Mouse (Mus musculus) frontal cortex, adult 2 months (tissue): ENCODE measurements at regions not wholly inside any gene's neighbourhood (a gene's known extent, or its start where the extent isn't known, plus 50 kb on each side); places are given as distances from the start of the nearest gene placed in this dataset.
A peak's percentile ranks its signal among the peaks of the same experiment; 100 is the strongest.

ENCODE experiments used
- DNase-seq, 2 experiments: peaks; one replicate each; pipeline ENCODE4 v3.0.0; 2022; ENCODE audit warnings: low spot score in 1 of 2; ENCODE audit errors: extremely low spot score in 1 of 2

- no peak for DNase-seq
Measured at GRCm38 (mm10) chr11:7944956-7945515, 719.3 kb downstream of the Tns3 start.

- no peak for DNase-seq
Measured at GRCm38 (mm10) chr11:7944373-7944772, 720.0 kb downstream of the Tns3 start.

- DNase-seq: no peak
Measured at GRCm38 (mm10) chr11:7933611-7934010, 719.9 kb upstream of the Igfbp3 start.

GRCm38 (mm10) chr11:7932638-7933037 is 718.9 kb upstream of the Igfbp3 start:
- no peak for DNase-seq

- DNase-seq: peak in 1 of 2 experiments; percentile 13
Measured at GRCm38 (mm10) chr11:7931064-7931797, 717.5 kb upstream of the Igfbp3 start.

- no peak for DNase-seq
Measured at GRCm38 (mm10) chr11:7927676-7928075, 714.0 kb upstream of the Igfbp3 start.

- no peak for DNase-seq
Measured at GRCm38 (mm10) chr11:7912036-7912435, 698.3 kb upstream of the Igfbp3 start.

GRCm38 (mm10) chr11:7900266-7900665 is 686.5 kb upstream of the Igfbp3 start:
- no peak for DNase-seq

- no peak for DNase-seq
Measured at GRCm38 (mm10) chr11:7898204-7898603, 684.5 kb upstream of the Igfbp3 start.

GRCm38 (mm10) chr11:7880506-7880905 is 666.8 kb upstream of the Igfbp3 start:
- DNase-seq: no peak

- no peak for DNase-seq
Measured at GRCm38 (mm10) chr11:7864116-7864515, 650.4 kb upstream of the Igfbp3 start.

GRCm38 (mm10) chr11:7863711-7864110 is 650.0 kb upstream of the Igfbp3 start:
- DNase-seq: no peak

GRCm38 (mm10) chr11:7862547-7862946 is 648.8 kb upstream of the Igfbp3 start:
- no peak for DNase-seq

- DNase-seq: no peak
Measured at GRCm38 (mm10) chr11:7852612-7853011, 638.9 kb upstream of the Igfbp3 start.

GRCm38 (mm10) chr11:7838311-7839237 is 624.9 kb upstream of the Igfbp3 start:
- no peak for DNase-seq

- no peak for DNase-seq
Measured at GRCm38 (mm10) chr11:7837486-7837885, 623.8 kb upstream of the Igfbp3 start.

- DNase-seq: no peak
Measured at GRCm38 (mm10) chr11:7834151-7834550, 620.4 kb upstream of the Igfbp3 start.

GRCm38 (mm10) chr11:7832376-7832775 is 618.7 kb upstream of the Igfbp3 start:
- no peak for DNase-seq

- no peak for DNase-seq
Measured at GRCm38 (mm10) chr11:7829770-7830169, 616.0 kb upstream of the Igfbp3 start.

GRCm38 (mm10) chr11:7828001-7828400 is 614.3 kb upstream of the Igfbp3 start:
- no peak for DNase-seq

GRCm38 (mm10) chr11:7827402-7827801 is 613.7 kb upstream of the Igfbp3 start:
- peak in 1 of 2 experiments; percentile 7 for DNase-seq
